Mouse (Mus musculus) NIH3T3 (cell line): ENCODE data around the gene Calm2.
A peak's percentile ranks its signal among the peaks of the same experiment; 100 is the strongest.

Experiments used
- DNase-seq: peaks from one replicate; pipeline ENCODE4 v3.0.0-alpha.2; 2012; ENCODE audit warnings: low read depth

Calm2 gene

GRCm38 (mm10) chr17:87446767-87447611 lies at the start of gene Calm2:
TSS of gene Calm2 (minus strand) at chr17:87446935.
- DNase-seq = peak; percentile 99

GRCm38 (mm10) chr17:87495504-87495903 lies 48.8 kb upstream of the Calm2 start:
- DNase-seq = no peak

GRCm38 (mm10) chr17:87494310-87494709 lies 47.6 kb upstream of the Calm2 start:
- no peak for DNase-seq

GRCm38 (mm10) chr17:87492286-87492685 lies 45.6 kb upstream of the Calm2 start:
- no peak for DNase-seq

GRCm38 (mm10) chr17:87490295-87490694 lies 43.6 kb upstream of the Calm2 start:
- DNase-seq = no peak

- DNase-seq = no peak
Observed at GRCm38 (mm10) chr17:87485751-87486150, 39.0 kb upstream of the Calm2 start.

GRCm38 (mm10) chr17:87482867-87483266 lies 36.1 kb upstream of the Calm2 start:
- DNase-seq = no peak

GRCm38 (mm10) chr17:87478569-87478968 lies 31.8 kb upstream of the Calm2 start:
- DNase-seq = no peak

GRCm38 (mm10) chr17:87477611-87478010 lies 30.9 kb upstream of the Calm2 start:
- DNase-seq = no peak

- no peak for DNase-seq
Observed at GRCm38 (mm10) chr17:87475356-87475755, 28.6 kb upstream of the Calm2 start.

GRCm38 (mm10) chr17:87474501-87474795 lies 27.7 kb upstream of the Calm2 start:
- no peak for DNase-seq

GRCm38 (mm10) chr17:87473736-87474500 lies 27.2 kb upstream of the Calm2 start:
- no peak for DNase-seq

GRCm38 (mm10) chr17:87473441-87473735 lies 26.7 kb upstream of the Calm2 start:
- no peak for DNase-seq

GRCm38 (mm10) chr17:87472879-87473278 lies 26.1 kb upstream of the Calm2 start:
- DNase-seq = peak; percentile 19

- DNase-seq = no peak
Observed at GRCm38 (mm10) chr17:87471661-87472060, 24.9 kb upstream of the Calm2 start.

GRCm38 (mm10) chr17:87470797-87471196 lies 24.1 kb upstream of the Calm2 start:
- DNase-seq = no peak

- no peak for DNase-seq
Observed at GRCm38 (mm10) chr17:87470282-87470681, 23.5 kb upstream of the Calm2 start.

- DNase-seq = no peak
Observed at GRCm38 (mm10) chr17:87469428-87469827, 22.7 kb upstream of the Calm2 start.

- peak; percentile 45 for DNase-seq
Observed at GRCm38 (mm10) chr17:87468616-87469015, 21.9 kb upstream of the Calm2 start.

- DNase-seq = peak; percentile 32
Observed at GRCm38 (mm10) chr17:87461499-87461896, 14.8 kb upstream of the Calm2 start.

- no peak for DNase-seq
Observed at GRCm38 (mm10) chr17:87460669-87461498, 14.1 kb upstream of the Calm2 start.

GRCm38 (mm10) chr17:87459750-87460668 lies 13.3 kb upstream of the Calm2 start:
- DNase-seq = peak; percentile 63
